Mouse (Mus musculus): Measurements from ENCODE around the gene Efcab5. TPM values are rescaled to one million over a fixed set of nuclear protein-coding genes. Genes with fewer than 3 reads are reported as not detected.

The Efcab5 gene
- total RNA-seq, 2 experiments from 2014 or later, result 0.57 to 0.77 TPM

Other genes starting within 250 kb of the Efcab5 start
- not detected in 2 replicates for gene Slc6a4, start 190.4 kb downstream of the Efcab5 start, total RNA-seq (2014; fragmentation: Nextera tagmentation)
- gene Slc6a4, start 190.4 kb downstream of the Efcab5 start, total RNA-seq (2017), result not detected in 2 replicates
- gene Nsrp1, start 110.5 kb downstream of the Efcab5 start, total RNA-seq (2014; fragmentation: Nextera tagmentation), result 15.6 and 22.8 TPM in 2 replicates
- 18.2 and 22.8 TPM in 2 replicates for gene Nsrp1, start 110.5 kb downstream of the Efcab5 start, total RNA-seq (2017)
- gene Ssh2, start 27.3 kb upstream of the Efcab5 start, total RNA-seq (2014; fragmentation: Nextera tagmentation), result 26.6 and 28.7 TPM in 2 replicates
- 14.4 and 14.7 TPM in 2 replicates for gene Ssh2, start 27.3 kb upstream of the Efcab5 start, total RNA-seq (2017)